Mouse (Mus musculus) midbrain, embryonic 15.5 days (tissue): ENCODE measurements around the gene Gm5150. TPM values are rescaled to one million over a fixed set of nuclear protein-coding genes. Genes with fewer than 3 reads are reported as not detected.

ENCODE experiments used
- microRNA-seq: library from miRNA; unstranded; fragments of <30 nt; microRNA quantifications from one replicate; pipeline ENCODE4, GENCODE M21; 2016
- polyA plus RNA-seq: library from polyadenylated mRNA; unstranded; fragments of >200 nt; fragmentation: Nextera tagmentation; extraction: Ambion mirVana; gene quantifications from 2 replicates; pipeline ENCODE4 v1.2.1, GENCODE M21; 2015

The Gm5150 gene
- polyA plus RNA-seq, 1 experiment from 2014 or later = not detected

Small RNA genes lying within 50 kb of the gene (microRNA-seq; reads per million reads assigned to microRNA genes)
- not detected for gene Gm24694

Other genes starting within 250 kb of the Gm5150 start
- not detected in 2 replicates for gene Sirpb1c, start 157.9 kb downstream of the Gm5150 start, polyA plus RNA-seq